Mouse (Mus musculus) embryonic facial prominence, embryonic 15.5 days (tissue): ENCODE measurements around the gene Slc12a9. TPM values are rescaled to one million over a fixed set of nuclear protein-coding genes. Genes with fewer than 3 reads are reported as not detected.

Experiments
- ATAC-seq: fragments of 200-750 bp; cut with Nextera tagmentation; 2 replicates; pipeline ENCODE4 v1.8.0; 2017; ENCODE audit warnings: low read depth, moderate TSS enrichment; ENCODE audit not compliant: insufficient number of reproducible peaks, low FRiP score, low TSS enrichment
- H3K27ac ChIP-seq: fragments of 300-500 bp; sonication (generic); replicated peaks from 2 replicates; pipeline ENCODE4 v1.5.1; 2015; ENCODE audit warnings: mild to moderate bottlenecking, inconsistent platforms
- H3K27me3 ChIP-seq: fragments of 300-500 bp; sonication (generic); 2 replicates; pipeline ENCODE4 v1.6.1; 2015; ENCODE audit warnings: inconsistent platforms
- H3K36me3 ChIP-seq: fragments of 300-500 bp; sonication (generic); 2 replicates; pipeline ENCODE4 v1.6.1; 2015; ENCODE audit warnings: mild to moderate bottlenecking, inconsistent platforms
- H3K4me1 ChIP-seq: fragments of 300-500 bp; sonication (generic); 2 replicates; pipeline ENCODE4 v1.6.1; 2015; ENCODE audit warnings: inconsistent platforms
- H3K4me2 ChIP-seq: fragments of 300-500 bp; sonication (generic); replicated peaks from 2 replicates; pipeline ENCODE4 v1.6.1; 2015; ENCODE audit warnings: mild to moderate bottlenecking, inconsistent platforms
- H3K4me3 ChIP-seq: fragments of 300-500 bp; sonication (generic); replicated peaks from 2 replicates; pipeline ENCODE4 v1.5.1; 2015; ENCODE audit warnings: mild to moderate bottlenecking, inconsistent platforms
- H3K9ac ChIP-seq: fragments of 300-500 bp; sonication (generic); 2 replicates; pipeline ENCODE4 v1.6.1; 2015; ENCODE audit warnings: inconsistent platforms
- H3K9me3 ChIP-seq: fragments of 300-500 bp; sonication (generic); replicated peaks from 2 replicates; pipeline ENCODE4 v1.6.1; 2016; ENCODE audit warnings: inconsistent platforms
- WGBS: fragments of 180-500 bp; shearing (Covaris S2); methylation state at CpG from one replicate; pipeline ENCODE4 v1.1.7; 2015; 5-methylcytosine and 5-hydroxymethylcytosine counted together
- polyA plus RNA-seq: library from polyadenylated mRNA; unstranded; fragments of >200 nt; fragmentation: Nextera tagmentation; extraction: Ambion mirVana; gene quantifications from 2 replicates; pipeline ENCODE4 v1.2.1, GENCODE M21; 2015

The Slc12a9 gene
- polyA plus RNA-seq, 1 experiment from 2014 or later, result 16.3 TPM

DNA sequence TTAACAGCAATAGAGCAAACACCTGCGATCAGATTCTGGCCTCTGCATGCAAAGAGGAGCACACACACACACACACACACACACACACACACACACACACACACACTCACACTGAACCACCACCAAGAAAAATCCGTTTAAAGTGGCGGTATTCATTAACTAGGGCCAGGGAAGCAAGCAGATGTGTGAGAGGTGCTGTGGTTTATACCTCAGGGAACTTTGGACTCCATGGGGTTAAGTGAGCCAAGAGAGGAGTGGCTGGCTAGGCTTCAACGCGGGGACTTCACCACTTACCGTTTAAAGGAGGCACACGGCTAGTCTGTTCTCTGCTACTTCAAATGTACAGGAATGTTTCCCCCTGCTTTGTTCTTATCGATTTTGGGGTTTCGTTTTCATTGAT lies 12.4 kb upstream of the Slc12a9 start:
- 16% methylated on average over 9 of the region's 9 CpGs for WGBS
- Histone ChIP-seq H3K9ac (no peak overlapping the region), H3K27me3 (no peaks in the 10 kb centered on the region), H3K4me2 (no peak overlapping the region), H3K4me1 (peaks cover 16% of the 10 kb centered on the region), H3K9me3 (no peaks in the 10 kb centered on the region), H3K27ac (no peak overlapping the region), H3K36me3 (no peaks in the 10 kb centered on the region), H3K4me3 (no peak overlapping the region)
- no peak for ATAC-seq

DNA sequence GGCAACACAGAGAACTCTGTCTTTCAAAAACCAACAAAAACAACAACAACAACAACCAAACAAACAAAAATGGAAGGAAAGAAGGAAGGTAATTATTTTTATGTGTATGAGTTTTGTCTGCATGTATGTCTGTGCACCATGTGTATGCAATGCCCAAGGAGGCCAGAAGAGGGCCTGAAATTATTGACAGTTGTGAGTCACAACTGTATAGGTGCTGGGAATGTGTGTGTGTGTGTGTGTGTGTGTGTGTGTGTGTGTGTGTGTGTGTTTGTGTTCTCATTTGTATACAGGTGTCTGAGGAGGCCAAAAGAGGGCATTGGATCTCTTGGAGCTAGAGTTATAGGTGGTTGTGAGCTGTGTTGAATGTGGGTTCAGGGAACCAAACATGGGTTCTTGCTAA lies 10.5 kb upstream of the Slc12a9 start:
- no peaks in the 10 kb centered on the region for H3K27me3 ChIP-seq
- no peak for ATAC-seq
- no peaks in the 10 kb centered on the region for H3K36me3 ChIP-seq
- no peak overlapping the region for H3K4me2 ChIP-seq
- H3K27ac ChIP-seq, result no peak overlapping the region
- H3K4me3 ChIP-seq, result no peak overlapping the region
- H3K4me1 ChIP-seq, result peaks cover 23% of the 10 kb centered on the region
- H3K9me3 ChIP-seq, result no peaks in the 10 kb centered on the region
- no peak overlapping the region for H3K9ac ChIP-seq

- Histone ChIP-seq H3K4me2 (no peak overlapping the region), H3K9ac (no peak overlapping the region), H3K36me3 (no peaks in the 10 kb centered on the region), H3K27me3 (no peaks in the 10 kb centered on the region), H3K27ac (no peak overlapping the region), H3K9me3 (no peaks in the 10 kb centered on the region), H3K4me3 (no peak overlapping the region), H3K4me1 (peaks cover 18% of the 10 kb centered on the region)
- no peak for ATAC-seq
- WGBS, result 91% methylated on average over 5 of the region's 5 CpGs
Observed at GRCm38 (mm10) chr5:137343412-137343811, 10.0 kb upstream of the Slc12a9 start.

GRCm38 (mm10) chr5:137342407-137343012 lies 9.1 kb upstream of the Slc12a9 start:
- WGBS, result 60% methylated on average over 7 of the region's 7 CpGs

DNA sequence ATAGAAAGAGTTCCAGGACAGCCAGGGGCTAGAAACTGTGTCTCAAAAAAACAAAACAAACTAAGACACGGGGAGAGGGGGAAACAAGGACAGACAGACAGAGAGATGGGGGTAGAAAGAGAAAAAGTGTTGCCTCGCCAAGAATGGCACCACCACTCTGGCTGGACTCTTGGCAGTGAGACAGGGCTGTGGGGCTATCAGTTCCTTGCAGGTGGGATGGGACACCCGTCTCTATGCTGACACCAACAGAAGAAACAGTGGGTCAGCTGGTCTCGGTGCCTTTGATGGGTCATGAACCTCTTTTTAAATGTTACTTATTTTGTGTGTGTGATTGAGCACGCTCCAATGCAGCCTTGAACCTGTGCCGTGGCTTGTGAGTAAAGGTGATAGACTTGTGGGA lies 6.8 kb upstream of the Slc12a9 start:
- no peak for ATAC-seq
- Histone ChIP-seq H3K36me3 (no peaks in the 10 kb centered on the region), H3K4me3 (no peak overlapping the region), H3K27ac (peak overlapping the region; percentile 89), H3K4me2 (no peak overlapping the region), H3K9me3 (no peaks in the 10 kb centered on the region), H3K9ac (no peak overlapping the region), H3K4me1 (peaks cover 13% of the 10 kb centered on the region), H3K27me3 (no peaks in the 10 kb centered on the region)
- 78% methylated on average over 6 of the region's 6 CpGs for WGBS

More at GRCm38 (mm10) chr5:137342407-137343012, 9.1 kb upstream of the Slc12a9 start:
- no peak overlapping the region for H3K27ac ChIP-seq
- H3K27me3 ChIP-seq, result no peaks in the 10 kb centered on the region
- H3K9me3 ChIP-seq, result no peaks in the 10 kb centered on the region
- H3K4me1 ChIP-seq, result peaks cover 16% of the 10 kb centered on the region
- no peak for ATAC-seq
- H3K4me3 ChIP-seq, result no peak overlapping the region
- H3K36me3 ChIP-seq, result no peaks in the 10 kb centered on the region
- H3K9ac ChIP-seq, result no peak overlapping the region
- H3K4me2 ChIP-seq, result no peak overlapping the region

DNA sequence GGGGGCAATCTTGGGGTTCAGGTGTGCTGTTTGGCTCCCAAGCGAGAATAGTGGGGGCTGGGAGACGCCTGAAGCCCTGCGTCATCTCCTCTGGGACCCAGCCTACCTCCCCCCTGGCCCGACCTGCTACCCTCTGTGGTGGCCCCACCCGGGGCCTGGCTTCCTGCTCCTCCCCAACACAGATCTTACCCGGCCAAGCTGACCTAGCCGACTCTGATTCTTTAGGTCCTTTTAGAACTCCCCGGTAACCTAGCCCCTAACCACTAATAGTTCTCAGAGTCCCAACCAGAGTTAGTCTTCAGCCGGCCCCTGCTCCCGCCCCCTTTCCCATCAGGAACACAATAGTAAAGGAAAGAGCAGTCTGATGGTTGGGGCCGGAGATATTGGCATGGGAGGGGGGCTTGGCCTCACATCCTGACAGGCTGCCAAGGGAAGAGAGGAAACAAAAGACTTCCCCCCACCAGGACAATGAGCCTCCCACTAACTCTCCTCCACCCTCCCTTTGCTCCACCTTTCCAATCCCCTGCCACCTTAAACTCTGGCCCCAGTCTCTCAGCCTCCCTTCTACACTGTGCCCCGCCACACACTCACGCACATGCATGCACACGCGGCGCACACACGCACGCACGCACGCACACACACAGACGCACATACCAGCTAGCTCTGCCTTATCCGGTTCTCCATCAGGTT lies 6.0 kb upstream of the Slc12a9 start:
- peak; percentile 63 for ATAC-seq
- Histone ChIP-seq H3K27ac (peak overlapping the region; percentile 89), H3K4me1 (peaks cover 13% of the 10 kb centered on the region), H3K4me2 (peak overlapping the region; percentile 76), H3K9me3 (no peaks in the 10 kb centered on the region), H3K36me3 (no peaks in the 10 kb centered on the region), H3K4me3 (peak overlapping the region; percentile 45), H3K9ac (peak overlapping the region; percentile 51), H3K27me3 (no peaks in the 10 kb centered on the region)
- 11% methylated on average over 22 of the region's 22 CpGs for WGBS

DNA sequence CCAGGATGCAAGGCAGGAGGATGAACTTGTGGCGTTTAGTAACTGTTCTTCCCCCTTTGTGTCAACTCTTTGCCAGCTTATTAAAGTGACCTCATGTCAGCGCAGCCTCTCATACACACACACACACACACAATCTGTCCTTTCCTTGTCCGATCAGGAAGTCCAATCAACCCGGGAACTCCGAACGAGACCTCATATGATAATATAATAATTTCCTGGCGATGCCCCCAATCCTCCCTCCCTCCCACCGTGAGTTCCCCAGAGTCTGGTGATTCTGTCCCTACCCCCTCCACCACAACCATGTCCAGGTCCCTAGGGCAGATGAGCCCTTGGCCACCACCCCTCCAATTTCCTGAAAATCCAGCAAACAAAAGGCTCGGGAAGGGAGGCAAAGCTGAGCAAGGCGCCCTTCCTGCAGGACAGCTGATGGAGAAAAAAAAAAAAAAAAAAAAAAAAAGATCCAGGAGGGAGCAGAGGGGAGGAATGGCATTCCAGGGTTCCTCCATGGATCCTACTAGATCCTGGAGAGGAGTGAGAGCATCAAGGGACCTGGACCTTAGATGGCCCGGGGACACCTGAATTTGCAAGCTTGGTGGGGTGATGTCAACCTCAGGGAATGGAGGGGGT lies 5.4 kb upstream of the Slc12a9 start:
- Histone ChIP-seq H3K4me2 (peak overlapping the region; percentile 76), H3K4me3 (peak overlapping the region; percentile 45), H3K4me1 (peaks cover 13% of the 10 kb centered on the region), H3K27ac (peak overlapping the region; percentile 89), H3K9ac (peak overlapping the region; percentile 51), H3K27me3 (no peaks in the 10 kb centered on the region), H3K36me3 (no peaks in the 10 kb centered on the region), H3K9me3 (no peaks in the 10 kb centered on the region)
- WGBS, result 1% methylated on average over 11 of the region's 11 CpGs
- peak; percentile 25 for ATAC-seq

DNA sequence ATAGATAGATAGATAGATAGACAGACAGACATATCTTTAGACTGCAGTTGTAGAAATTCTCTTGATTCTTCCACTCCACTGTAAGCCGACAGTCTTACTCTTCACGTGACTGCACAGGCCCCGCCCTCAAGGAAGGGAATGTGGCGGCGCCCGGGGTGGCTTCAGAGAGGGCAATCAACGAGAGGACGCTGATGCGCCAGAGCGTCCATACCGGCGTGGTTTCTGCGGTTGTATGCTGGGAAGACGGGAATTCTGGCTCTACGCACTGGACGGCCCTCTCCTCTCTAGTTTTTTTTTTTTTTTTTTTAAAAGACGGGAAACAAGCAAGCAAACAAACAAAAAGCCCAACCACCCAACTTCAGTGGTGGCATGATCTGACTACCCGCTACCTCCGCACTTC lies 4.9 kb upstream of the Slc12a9 start:
- no peaks in the 10 kb centered on the region for H3K36me3 ChIP-seq
- no peaks in the 10 kb centered on the region for H3K27me3 ChIP-seq
- H3K27ac ChIP-seq, result peak overlapping the region; percentile 89
- under 1% methylated on average over 19 of the region's 19 CpGs for WGBS
- peak overlapping the region; percentile 51 for H3K9ac ChIP-seq
- peaks cover 13% of the 10 kb centered on the region for H3K4me1 ChIP-seq
- ATAC-seq, result peak; percentile 82
- peak overlapping the region; percentile 45 for H3K4me3 ChIP-seq
- H3K4me2 ChIP-seq, result peak overlapping the region; percentile 76
- H3K9me3 ChIP-seq, result no peaks in the 10 kb centered on the region

DNA sequence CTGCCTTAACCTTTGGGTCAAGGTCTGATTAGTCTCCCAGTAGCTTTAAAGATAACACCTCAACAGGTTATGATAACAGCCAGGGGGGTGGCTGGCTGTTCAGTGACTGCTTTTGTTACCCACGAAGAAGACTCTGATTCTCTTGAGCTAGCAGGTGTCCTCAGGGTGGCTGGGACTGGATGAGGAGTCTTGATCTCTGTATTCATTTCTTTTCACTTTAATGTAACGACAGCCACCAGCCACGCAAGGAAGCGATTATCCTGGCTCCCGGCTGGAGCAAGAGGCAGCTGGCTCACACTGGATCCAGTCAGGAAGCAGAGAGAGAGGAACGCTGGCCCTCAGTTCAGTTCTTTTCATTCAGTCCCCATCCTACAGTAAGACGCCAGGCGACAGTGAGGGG lies 3.8 kb upstream of the Slc12a9 start:
- Histone ChIP-seq H3K27me3 (no peaks in the 10 kb centered on the region), H3K27ac (0 out of 2 replicates have a peak overlapping the region, but pooled peaks have one; percentile 89), H3K4me3 (no peak overlapping the region), H3K9ac (no peak overlapping the region), H3K9me3 (no peaks in the 10 kb centered on the region), H3K36me3 (no peaks in the 10 kb centered on the region), H3K4me1 (peaks cover 19% of the 10 kb centered on the region), H3K4me2 (no peak overlapping the region)
- 32% methylated on average over 8 of the region's 8 CpGs for WGBS
- no peak for ATAC-seq

GRCm38 (mm10) chr5:137335066-137335465 lies 1.7 kb upstream of the Slc12a9 start:
- Histone ChIP-seq H3K4me3 (no peak overlapping the region), H3K9ac (no peak overlapping the region)
- 71% methylated on average over 6 of the region's 6 CpGs for WGBS

DNA sequence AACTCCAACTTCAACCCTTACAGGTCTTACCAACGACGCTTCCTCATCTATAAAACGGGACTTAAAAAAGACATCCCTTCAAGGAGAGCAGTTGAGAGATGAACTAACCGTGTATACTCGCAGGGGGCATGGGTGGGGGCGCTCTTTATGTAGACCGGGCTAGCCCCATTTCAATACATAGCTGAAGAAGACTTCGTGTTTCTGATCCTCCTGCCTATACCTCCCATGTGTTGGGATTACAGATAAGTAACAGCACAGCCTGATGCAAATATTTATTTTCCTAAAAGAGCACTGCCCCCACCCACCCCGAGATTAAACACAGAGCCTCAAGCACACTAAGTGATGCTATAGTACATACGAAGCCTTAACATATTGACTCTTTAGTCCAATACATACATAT lies 920 bp upstream of the Slc12a9 start:
- no peak for ATAC-seq
- Histone ChIP-seq H3K27me3 (no peaks in the 10 kb centered on the region), H3K9me3 (no peaks in the 10 kb centered on the region), H3K9ac (no peak overlapping the region), H3K27ac (no peak overlapping the region), H3K4me3 (peak overlapping the region; percentile 69), H3K4me1 (peaks cover 10% of the 10 kb centered on the region), H3K36me3 (no peaks in the 10 kb centered on the region), H3K4me2 (peak overlapping the region; percentile 99)
- 52% methylated on average over 10 of the region's 10 CpGs for WGBS

More at GRCm38 (mm10) chr5:137335066-137335465, 1.7 kb upstream of the Slc12a9 start:
- no peaks in the 10 kb centered on the region for H3K9me3 ChIP-seq
- H3K27me3 ChIP-seq, result no peaks in the 10 kb centered on the region
- H3K27ac ChIP-seq, result no peak overlapping the region
- no peak for ATAC-seq
- H3K36me3 ChIP-seq, result no peaks in the 10 kb centered on the region
- no peak overlapping the region for H3K4me2 ChIP-seq
- H3K4me1 ChIP-seq, result peaks cover 17% of the 10 kb centered on the region
